ENCODE assay signal across 25 mouse cellular contexts in genomic region chr19:29498842-29499456, GRCm38 (mm10). TPM values are rescaled to one million over a fixed set of nuclear protein-coding genes. Genes with fewer than 3 reads are reported as not detected.
A peak's percentile ranks its signal among the peaks of the same experiment; 100 is the strongest.
DNase-seq lines count a peak whose midpoint lies in the region; ATAC-seq and TF ChIP-seq lines count a peak whose summit lies in the region.
"Had no signal": no experiment of that assay in that cellular context is flagged by ENCODE, and none has a peak within 500 bp of the region (broad histone marks: within the 10 kb centered on the region; RNA-seq: fewer than 3 reads in every experiment).

No protein-coding gene starts in this region.

- no peaks in the 10 kb centered on the region for H3K36me3 ChIP-seq in kidney, adult 2 months (ENCODE audit: control insufficient read depth, insufficient read depth, low read length)
- no peaks in the 10 kb centered on the region for H3K36me3 ChIP-seq in liver, postnatal 0 days (replicated peaks; ENCODE audit: insufficient read depth, low read length)
- H3K36me3 ChIP-seq: heart, embryonic 12.5 days; limb, embryonic 10.5 days; liver, embryonic 15.5 days had no signal

- H3K9ac ChIP-seq in liver, postnatal 0 days (replicated peaks), result no peak overlapping the region
- H3K9ac ChIP-seq: heart, embryonic 12.5 days; liver, embryonic 15.5 days had no signal

- H3K9me3 ChIP-seq in liver, postnatal 0 days (ENCODE audit: low read length), result no peaks in the 10 kb centered on the region
- H3K9me3 ChIP-seq: heart, embryonic 12.5 days; limb, embryonic 10.5 days; liver, embryonic 15.5 days had no signal

- TF ChIP-seq POLR2A in kidney, adult 2 months (IDR thresholded peaks at IDR 0.05; ENCODE audit: low read depth, low read length), result no peak

- no peaks in the 10 kb centered on the region for H3K27me3 ChIP-seq in kidney, adult 2 months (replicated peaks; ENCODE audit: control insufficient read depth, insufficient read depth, low read length)
- no peaks in the 10 kb centered on the region for H3K27me3 ChIP-seq in liver, postnatal 0 days (ENCODE audit: insufficient read depth, low read length)
- H3K27me3 ChIP-seq: heart, embryonic 12.5 days; liver, embryonic 15.5 days; Patski had no signal

- H3K4me1 ChIP-seq in kidney, adult 2 months (ENCODE audit: control insufficient read depth, insufficient read depth, low read length), result peaks cover 11% of the 10 kb centered on the region
- peaks cover 33% of the 10 kb centered on the region for H3K4me1 ChIP-seq in liver, postnatal 0 days (ENCODE audit: insufficient read depth)
- H3K4me1 ChIP-seq: limb, embryonic 10.5 days had no signal

- ATAC-seq in common myeloid progenitor, adult 5-6 weeks (replicated peaks; ENCODE audit: low read depth, poor library complexity, severe bottlenecking), result peak; percentile 54
- no peak for ATAC-seq in liver, postnatal 0 days
- ATAC-seq: activated CD4-positive, CD25-positive, alpha-beta regulatory T cell, adult 4 months; forebrain, embryonic 14.5 days; Patski had no signal

- intact Hi-C loops in heart, postnatal 10 days (cut with DNase I), result no loop called here

- 39% methylated on average over 6 of the region's 6 CpGs for WGBS in kidney, adult 2 months
- 37% methylated on average over 6 of the region's 6 CpGs for WGBS in liver, postnatal 0 days (ENCODE audit: insufficient replicate concordance)

- TF ChIP-seq EP300 in liver, postnatal 0 days (IDR thresholded peaks at IDR 0.05; ENCODE audit: low read depth), result no peak

- no peak overlapping the region for H3K4me3 ChIP-seq in kidney, adult 2 months (ENCODE audit: insufficient read depth, low read depth, low read length)
- H3K4me3 ChIP-seq in liver, postnatal 0 days (ENCODE audit: low read depth, low read length), result no peak overlapping the region
- H3K4me3 ChIP-seq: heart, embryonic 12.5 days; layer of hippocampus, adult 2 months; left cerebral cortex, adult 2 months; limb, embryonic 10.5 days; liver, embryonic 15.5 days had no signal

- peak overlapping the region; percentile 42 for H3K27ac ChIP-seq in kidney, adult 2 months (ENCODE audit: insufficient read depth, low read depth, low read length)
- peak overlapping the region; percentile 45; the same call in 1 of the 2 replicates for H3K27ac ChIP-seq in liver, postnatal 0 days (ENCODE audit: low read depth)
- H3K27ac ChIP-seq: layer of hippocampus, adult 2 months; left cerebral cortex, adult 2 months; limb, embryonic 10.5 days had no signal

- no peak overlapping the region for H3K4me2 ChIP-seq in liver, postnatal 0 days (ENCODE audit: low read depth, low read length)
- H3K4me2 ChIP-seq: heart, embryonic 12.5 days had no signal

- peak; percentile 58 for DNase-seq in kidney, adult 2 months
- DNase-seq in kidney, adult 11 months, result no peak
- peak; percentile 87 for DNase-seq in 416B (ENCODE audit: low read depth)
- DNase-seq in liver, postnatal 0 days, result no peak
- no peak for DNase-seq in embryo, embryonic 9.5 days (ENCODE audit: extremely low spot score)
- no peak for DNase-seq in heart, postnatal 10 days
- no peak for DNase-seq in embryo, embryonic 10.5 days (ENCODE audit: low spot score)
- DNase-seq: adrenal gland, postnatal 25 days; B cell, adult 2 months; cerebellum, adult 9-11 months; embryo, embryonic 11 days; gastrocnemius, postnatal 36 days; heart, postnatal 36 days; lung, postnatal 36 days; midbrain, embryonic 14.5 days; thymus, adult 2 months had no signal

- no peak for TF ChIP-seq CTCF in kidney, adult 2 months (conservative IDR thresholded peaks at IDR 0.05; ENCODE audit: insufficient read depth, insufficient read length, low read depth, low read length)
- TF ChIP-seq CTCF in liver, postnatal 0 days (IDR thresholded peaks at IDR 0.05; ENCODE audit: low read depth), result no peak

RNA-seq across cellular contexts. Expression of gene Ric1, which starts 23.1 kb away (rescaled TPM):
- polyA plus RNA-seq in kidney, adult 2 months (2012; rRNA removed), result 8.9 and 10.4 TPM in 2 replicates
- 20.6 and 26.9 TPM in 2 replicates for total RNA-seq in common myeloid progenitor, adult 5-6 weeks (2017)
- polyA plus RNA-seq in liver, postnatal 0 days (2015; fragmentation: Nextera tagmentation; extraction: Ambion mirVana), result 7.8 and 7.9 TPM in 2 replicates
- total RNA-seq in heart, postnatal 10 days (2021), result 10 to 100 TPM; 32.8 to 36.3 TPM

Comparison
In these comparisons a context has a peak if more than half of its experiments do, and no peak if none do; other contexts are left out.
1. DNase-seq: peak in kidney, adult 2 months (single experiment) and 416B (single experiment); none in kidney, adult 11 months (single experiment), liver, postnatal 0 days (single experiment), embryo, embryonic 9.5 days (single experiment), heart, postnatal 10 days (0 of 2) and embryo, embryonic 10.5 days (single experiment).